Mouse (Mus musculus): ENCODE data around the gene Tymp.

DNA sequence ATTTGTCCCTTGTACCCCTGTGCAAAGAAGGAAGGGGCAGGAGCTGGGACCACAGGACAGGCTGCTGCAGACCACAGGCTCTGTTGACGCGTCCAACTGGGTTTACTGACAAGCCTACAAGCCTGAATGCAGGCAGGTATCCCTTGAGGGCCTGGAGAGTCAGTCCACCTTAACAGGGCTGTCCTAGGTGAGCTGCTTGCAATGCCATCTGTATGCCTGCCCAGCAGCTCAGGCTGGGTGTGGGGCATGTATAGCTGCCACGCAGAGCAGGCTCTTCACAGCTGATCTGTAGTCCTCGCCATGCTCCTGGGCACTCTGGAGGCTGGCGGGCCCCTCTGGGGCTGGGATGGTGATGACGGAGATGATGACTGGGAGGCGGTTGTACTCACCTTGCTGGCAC, 7.8 kb upstream of the Tymp start, which contains the start of gene Klhdc7b:
- no peak for TF ChIP-seq EP300 (IDR thresholded peaks at IDR 0.05; ENCODE audit: low read depth)
- TF ChIP-seq CTCF (IDR thresholded peaks at IDR 0.05; ENCODE audit: low read depth), result no peak
